Mouse (Mus musculus): ENCODE measurements around the gene Glt1d1. TPM values are rescaled to one million over a fixed set of nuclear protein-coding genes. Genes with fewer than 3 reads are reported as not detected.
"Not testable (repeated sequence)": the region's sequence is repeated elsewhere in the genome, so short reads cannot be mapped to it uniquely, and the experiment has no call there.

Gene Glt1d1
- total and polyA plus RNA-seq, 3 experiments, result 0.19 TPM; not detected in 2

- not testable (repeated sequence) for H3K4me1 ChIP-seq (ENCODE audit: control insufficient read depth in 1 of 2, insufficient read depth in 2 of 2, low read length in 2 of 2); H3K4me3 ChIP-seq (ENCODE audit: control insufficient read depth in 1 of 2, insufficient read depth in 1 of 2, low read depth in 2 of 2, low read length in 2 of 2); H3K9me3 ChIP-seq (replicated peaks; ENCODE audit: insufficient read depth, low read length); H3K79me2 ChIP-seq (ENCODE audit: control insufficient read depth, insufficient read depth, low read length, poor library complexity); H3K27ac ChIP-seq (ENCODE audit: control insufficient read depth, low read depth, low read length); H3K9ac ChIP-seq (ENCODE audit: control insufficient read depth, low read depth, low read length, poor library complexity, severe bottlenecking); H3K36me3 ChIP-seq (ENCODE audit: control insufficient read depth in 1 of 2, insufficient read depth in 2 of 2, low read length in 2 of 2); H3K27me3 ChIP-seq (ENCODE audit: control insufficient read depth in 1 of 2, insufficient read depth in 2 of 2, low read length in 2 of 2); DNase-seq (ENCODE audit: low read depth, low spot score)
- TF ChIP-seq ZNF384 (IDR thresholded peaks at IDR 0.05; ENCODE audit: low read depth, low read length) (peak; percentile 51), CTCF (IDR thresholded peaks at IDR 0.05 in 2 of 3, conservative IDR thresholded peaks at IDR 0.05 in 1 of 3; ENCODE audit: control insufficient read depth in 1 of 3, insufficient read depth in 1 of 3, low read depth in 2 of 3, low read length in 3 of 3, poor library complexity in 1 of 3, severe bottlenecking in 1 of 3) (peak in 1 of 3 experiments; percentile 16; a peak in 1 of 6 replicates)
Observed at GRCm38 (mm10) chr5:127749540-127749939, 117.5 kb downstream of the Glt1d1 start.

GRCm38 (mm10) chr5:127751262-127751975, 119.4 kb downstream of the Glt1d1 start:
- H3K79me2 ChIP-seq (ENCODE audit: control insufficient read depth, insufficient read depth, low read length, poor library complexity), result no peaks in the 10 kb centered on the region
- peaks cover 0 to 9% of the 10 kb centered on the region in 2 experiments; a peak in 2 of 4 replicates for H3K4me1 ChIP-seq (ENCODE audit: control insufficient read depth in 1 of 2, insufficient read depth in 2 of 2, low read length in 2 of 2)
- H3K27ac ChIP-seq (ENCODE audit: control insufficient read depth, low read depth, low read length), result peak overlapping the region; percentile 94
- H3K36me3 ChIP-seq (ENCODE audit: control insufficient read depth in 1 of 2, insufficient read depth in 2 of 2, low read length in 2 of 2), result peaks cover 0 to 3% of the 10 kb centered on the region in 2 experiments; a peak in 1 of 4 replicates
- peak overlapping the region; percentile 52 to 59 for H3K4me3 ChIP-seq (ENCODE audit: control insufficient read depth in 1 of 2, insufficient read depth in 1 of 2, low read depth in 2 of 2, low read length in 2 of 2)
- no peaks in the 10 kb centered on the region for H3K27me3 ChIP-seq (ENCODE audit: control insufficient read depth in 1 of 2, insufficient read depth in 2 of 2, low read length in 2 of 2)
- peak overlapping the region; percentile 75 for H3K9ac ChIP-seq (ENCODE audit: control insufficient read depth, low read depth, low read length, poor library complexity, severe bottlenecking)
- no peaks in the 10 kb centered on the region for H3K9me3 ChIP-seq (replicated peaks; ENCODE audit: insufficient read depth, low read length)
- peak; percentile 86 for DNase-seq (ENCODE audit: low read depth, low spot score)
- TF ChIP-seq SMC3 (IDR thresholded peaks at IDR 0.05; ENCODE audit: low read depth, low read length) (no peak), UBTF (IDR thresholded peaks at IDR 0.05; ENCODE audit: borderline replicate concordance, insufficient read depth, low read depth, low read length) (no peak), RCOR1 (IDR thresholded peaks at IDR 0.05; ENCODE audit: low read depth, low read length) (no peak), GABPA (IDR thresholded peaks at IDR 0.05; ENCODE audit: low read depth, low read length) (no peak), MYB (IDR thresholded peaks at IDR 0.05; ENCODE audit: low read depth, low read length) (peak; percentile 69; the same call in 1 of the 2 replicates), E2F4 (IDR thresholded peaks at IDR 0.05; ENCODE audit: borderline replicate concordance, low read depth, low read length) (no peak), ETS1 (IDR thresholded peaks at IDR 0.05; ENCODE audit: low read depth, low read length) (peak; percentile 62; the same call in 1 of the 2 replicates), BHLHE40 (IDR thresholded peaks at IDR 0.05; ENCODE audit: borderline replicate concordance, low read depth, low read length) (no peak), MAFK (IDR thresholded peaks at IDR 0.05; ENCODE audit: borderline replicate concordance, low read depth, low read length) (no peak), TCF12 (IDR thresholded peaks at IDR 0.05; ENCODE audit: low read depth, low read length) (peak; percentile 66), USF2 (IDR thresholded peaks at IDR 0.05; ENCODE audit: borderline replicate concordance in 1 of 2, insufficient read depth in 1 of 2, low read depth in 1 of 2, low read length in 2 of 2) (no peak), MAZ (IDR thresholded peaks at IDR 0.05; ENCODE audit: low read depth, low read length) (peak; percentile 47; the same call in 1 of the 2 replicates), POLR2AphosphoS5 (IDR thresholded peaks at IDR 0.05; ENCODE audit: borderline replicate concordance, low read depth, low read length) (no peak), EP300 (IDR thresholded peaks at IDR 0.05; ENCODE audit: low read depth in 1 of 2, low read length in 2 of 2) (peak; percentile 62 to 82), POLR2A (IDR thresholded peaks at IDR 0.05; ENCODE audit: control insufficient read depth in 1 of 2, insufficient read depth in 1 of 2, low read depth in 1 of 2, low read length in 2 of 2, poor library complexity in 1 of 2) (peak in 1 of 2 experiments; percentile 59; a peak in 1 of 4 replicates), NELFE (IDR thresholded peaks at IDR 0.05; ENCODE audit: low read depth, low read length) (no peak), POLR2AphosphoS2 (IDR thresholded peaks at IDR 0.05; ENCODE audit: low read length) (no peak), ZNF384 (IDR thresholded peaks at IDR 0.05; ENCODE audit: low read depth, low read length) (no peak), CHD2 (IDR thresholded peaks at IDR 0.05; ENCODE audit: low read length) (no peak), ZC3H11A (IDR thresholded peaks at IDR 0.05; ENCODE audit: low read depth, low read length) (no peak), ZKSCAN1 (IDR thresholded peaks at IDR 0.05; ENCODE audit: low read depth, low read length) (no peak), CTCF (IDR thresholded peaks at IDR 0.05 in 2 of 3, conservative IDR thresholded peaks at IDR 0.05 in 1 of 3; ENCODE audit: control insufficient read depth in 1 of 3, insufficient read depth in 1 of 3, low read depth in 2 of 3, low read length in 3 of 3, poor library complexity in 1 of 3, severe bottlenecking in 1 of 3) (no peak), HCFC1 (IDR thresholded peaks at IDR 0.05; ENCODE audit: low read depth, low read length) (no peak), USF1 (IDR thresholded peaks at IDR 0.05; ENCODE audit: low read depth, low read length) (no peak), JUND (IDR thresholded peaks at IDR 0.05; ENCODE audit: low read depth, low read length) (no peak), RAD21 (IDR thresholded peaks at IDR 0.05; ENCODE audit: low read depth, low read length) (no peak), ZMIZ1 (IDR thresholded peaks at IDR 0.05; ENCODE audit: low read depth, low read length) (no peak), TAL1 (IDR thresholded peaks at IDR 0.05; ENCODE audit: low read length) (peak; percentile 22; the same call in 1 of the 2 replicates), MXI1 (IDR thresholded peaks at IDR 0.05; ENCODE audit: low read depth, low read length) (peak; percentile 36; the same call in 1 of the 2 replicates)

All from MEL (cell line).